Mouse (Mus musculus) right cerebral cortex, postnatal 36 days (tissue): Measurements from ENCODE around the gene Pdgfra.
A peak's percentile ranks its signal among the peaks of the same experiment; 100 is the strongest.

ENCODE experiments used
- DNase-seq, 2 experiments: peaks; one replicate each; pipeline ENCODE4 v3.0.0; 2022; ENCODE audit warnings: low spot score in 2 of 2, mixed read lengths in 1 of 2

Pdgfra gene

GRCm38 (mm10) chr5:75209966-75210365 is 57.9 kb downstream of the Pdgfra start:
- DNase-seq = no peak

- DNase-seq = no peak
Observed at GRCm38 (mm10) chr5:75214520-75214919, 62.4 kb downstream of the Pdgfra start.

GRCm38 (mm10) chr5:75214929-75215328 is 62.8 kb downstream of the Pdgfra start:
- no peak for DNase-seq

GRCm38 (mm10) chr5:75215678-75216256 is 63.7 kb downstream of the Pdgfra start:
- DNase-seq = no peak

- no peak for DNase-seq
Observed at GRCm38 (mm10) chr5:75221610-75222009, 69.5 kb downstream of the Pdgfra start.

- no peak for DNase-seq
Observed at GRCm38 (mm10) chr5:75222491-75223265, 70.6 kb downstream of the Pdgfra start.

GRCm38 (mm10) chr5:75238363-75238762 is 86.3 kb downstream of the Pdgfra start:
- DNase-seq = no peak

GRCm38 (mm10) chr5:75238928-75239777 is 87.1 kb downstream of the Pdgfra start:
- no peak for DNase-seq

GRCm38 (mm10) chr5:75247070-75247740 is 95.1 kb downstream of the Pdgfra start:
- DNase-seq = peak; percentile 22 to 42
